Mouse (Mus musculus): Measurements from ENCODE around the gene Cnnm2. TPM values are rescaled to one million over a fixed set of nuclear protein-coding genes. Genes with fewer than 3 reads are reported as not detected.

Cnnm2 gene
- 7.3 TPM for total RNA-seq (2023)

GRCm38 (mm10) chr19:46761247-46761946 is at the start of gene Cnnm2:
Gene Cnnm2 (plus strand): TSS chr19:46761596.

Other genes with a start within 250 kb of the Cnnm2 start
- 18.2 TPM for gene Arl3, start 188.4 kb upstream of the Cnnm2 start, total RNA-seq (2023)
- gene Sfxn2, start 188.2 kb upstream of the Cnnm2 start, total RNA-seq (2023): 12.9 TPM
- 63.6 TPM for gene Wbp1l, start 162.5 kb upstream of the Cnnm2 start, total RNA-seq (2023)
- gene Cyp17a1, start 88.4 kb upstream of the Cnnm2 start, total RNA-seq (2023): not detected
- gene Borcs7, start 71.7 kb upstream of the Cnnm2 start, total RNA-seq (2023): 4.1 TPM
- 30.0 TPM for gene As3mt, start 54.1 kb upstream of the Cnnm2 start, total RNA-seq (2023)

All from CD8-positive naive resting alpha-beta T cell, adult 57 days (primary cell).